Mouse (Mus musculus): Measurements from ENCODE around the gene Zfp72. TPM values are rescaled to one million over a fixed set of nuclear protein-coding genes. Genes with fewer than 3 reads are reported as not detected.

Gene Zfp72
- 0.80 TPM for total RNA-seq (2023)

GRCm38 (mm10) chr13:74390371-74390990 is at the start of gene Zfp72:
TSS of gene Zfp72 (minus strand) at chr13:74390836.

DNA sequence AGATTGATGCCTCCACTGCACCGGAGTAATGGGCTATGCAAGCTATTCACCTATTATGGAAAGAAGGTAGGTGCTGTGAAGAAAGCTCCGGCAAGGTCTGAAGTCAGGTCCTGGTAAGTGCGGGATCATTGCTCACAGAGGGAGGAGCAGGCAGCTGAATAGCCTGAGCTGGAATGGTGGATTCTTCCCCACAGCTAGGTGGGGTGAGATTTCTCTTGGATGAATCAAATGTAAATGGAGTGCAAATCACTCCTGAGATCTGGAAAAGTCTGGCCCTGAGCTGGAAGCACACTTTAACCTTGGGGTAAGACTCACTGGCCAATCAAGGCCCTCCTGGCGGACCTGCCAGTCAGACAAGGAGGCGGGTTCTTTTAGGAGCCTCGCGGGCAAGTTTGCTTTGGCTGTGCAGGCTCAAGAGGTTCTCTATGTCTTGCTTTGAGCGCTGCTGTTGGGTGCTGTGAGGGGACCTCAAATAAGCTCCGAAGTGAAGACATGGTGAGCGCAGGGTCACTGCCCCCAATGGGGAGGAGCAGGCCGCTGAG is 8.7 kb upstream of the Zfp72 start, which contains the start of gene Ftl1-ps1:
TSS of gene Ftl1-ps1 (plus strand) at position 397 of the 542 bp plus-strand sequence.

GRCm38 (mm10) chr13:74363859-74364235 is 26.8 kb downstream of the Zfp72 start, which contains the start of gene Lrrc14b:
TSS of gene Lrrc14b (minus strand) at chr13:74364005.

DNA sequence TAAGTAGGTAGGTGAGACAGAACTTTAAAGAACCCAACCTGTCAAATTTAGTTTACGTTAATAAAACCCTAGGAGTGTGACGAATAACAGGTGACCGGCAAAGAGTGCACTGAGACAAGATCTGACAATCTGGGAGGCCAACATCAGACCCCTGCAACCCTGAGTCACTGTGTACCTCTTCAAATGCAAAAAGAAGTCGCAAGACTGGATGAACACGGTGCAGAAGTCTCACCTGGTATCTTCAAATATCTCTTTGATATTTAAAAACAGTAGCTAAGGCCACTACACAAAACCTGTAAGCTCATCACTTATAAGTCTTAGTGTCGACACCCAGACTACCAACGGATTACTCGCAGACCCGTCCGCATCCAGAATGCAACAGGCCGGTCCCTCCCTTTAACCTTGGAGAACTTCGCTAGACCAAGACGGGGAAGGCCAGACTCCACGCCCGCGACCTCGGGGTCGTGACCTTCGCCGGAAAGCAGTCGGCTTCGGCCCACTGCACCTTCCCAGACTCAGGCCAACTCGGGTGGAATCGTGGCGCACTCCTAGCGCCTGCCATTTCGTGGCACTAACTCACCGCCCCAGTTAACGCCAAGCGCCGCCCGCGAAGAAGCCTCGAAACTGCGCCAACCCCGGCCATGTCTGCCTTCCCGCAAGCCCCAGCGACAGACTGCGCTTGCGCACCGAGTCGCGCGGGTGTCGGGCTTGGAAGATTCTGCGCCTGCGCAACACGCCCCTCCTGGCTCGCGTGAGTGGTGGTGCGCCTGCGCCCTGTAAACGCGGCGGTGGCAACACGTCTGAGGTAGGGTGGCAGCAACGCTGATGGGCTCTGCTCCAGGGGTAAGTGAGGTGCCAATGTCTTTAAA is 40.8 kb downstream of the Zfp72 start, which contains the start of the genes Sdha and Ccdc127:
TSS of gene Sdha (minus strand) at position 715 of the 869 bp plus-strand sequence.
TSS of gene Ccdc127 (plus strand) at position 744 of the 869 bp plus-strand sequence.

Other genes starting within 250 kb of the Zfp72 start
- 60.5 TPM for gene Exoc3, start 182.1 kb downstream of the Zfp72 start, total RNA-seq (2023)
- 0.62 TPM for gene Ahrr, start 98.5 kb downstream of the Zfp72 start, total RNA-seq (2023)
- 116 TPM for gene Pdcd6, start 73.3 kb downstream of the Zfp72 start, total RNA-seq (2023)
- 140 TPM for gene Sdha, start 40.6 kb downstream of the Zfp72 start, total RNA-seq (2023)
- gene Ccdc127, start 40.5 kb downstream of the Zfp72 start, total RNA-seq (2023) = 28.4 TPM
- gene Lrrc14b, start 26.8 kb downstream of the Zfp72 start, total RNA-seq (2023) = not detected
- gene Ftl1-ps1, start 8.9 kb upstream of the Zfp72 start, total RNA-seq (2023) = 438 TPM
- 5.4 TPM for gene Zfp825, start 103.2 kb upstream of the Zfp72 start, total RNA-seq (2023)
- gene Erap1, start 248.7 kb upstream of the Zfp72 start, total RNA-seq (2023) = 92.8 TPM